Mouse (Mus musculus) stomach, postnatal 0 days (tissue): ENCODE results near the gene Sumf1. TPM values are rescaled to one million over a fixed set of nuclear protein-coding genes. Genes with fewer than 3 reads are reported as not detected.

Experiments used
- ATAC-seq: fragments of 200-750 bp; cut with Nextera tagmentation; 2 replicates; pipeline ENCODE4 v1.8.0; 2017; ENCODE audit not compliant: low FRiP score, low TSS enrichment
- DNase-seq: peaks from one replicate; pipeline ENCODE4 v3.0.0-alpha.2; 2016; ENCODE audit warnings: low spot score
- H3K27ac ChIP-seq: fragments of 300-500 bp; sonication (generic); replicated peaks from 2 replicates; pipeline ENCODE4 v1.5.1; 2014; ENCODE audit warnings: mild to moderate bottlenecking, control low read depth
- H3K27me3 ChIP-seq: fragments of 300-500 bp; sonication (generic); 2 replicates; pipeline ENCODE4 v1.6.1; 2014; ENCODE audit warnings: low read length; ENCODE audit not compliant: control insufficient read depth, insufficient read depth
- H3K36me3 ChIP-seq: fragments of 300-500 bp; sonication (generic); 2 replicates; pipeline ENCODE4 v1.6.1; 2014; ENCODE audit warnings: low read length, mixed read lengths; ENCODE audit not compliant: control insufficient read depth, insufficient read depth
- H3K4me1 ChIP-seq: fragments of 300-500 bp; sonication (generic); replicated peaks from 2 replicates; pipeline ENCODE4 v1.6.1; 2014; ENCODE audit warnings: antibody characterized with exemption; ENCODE audit not compliant: control insufficient read depth, insufficient read depth
- H3K4me2 ChIP-seq: fragments of 300-500 bp; sonication (generic); replicated peaks from 2 replicates; pipeline ENCODE4 v1.6.1; 2014; ENCODE audit warnings: low read depth, mild to moderate bottlenecking, control low read depth, moderate library complexity
- H3K4me3 ChIP-seq: fragments of 300-500 bp; sonication (generic); 2 replicates; pipeline ENCODE4 v1.5.1; 2014; ENCODE audit warnings: low read depth, low read length, control low read depth
- H3K9ac ChIP-seq: fragments of 300-500 bp; sonication (generic); 2 replicates; pipeline ENCODE4 v1.6.1; 2014; ENCODE audit warnings: mild to moderate bottlenecking, low read length, control low read depth, mixed read lengths
- H3K9me3 ChIP-seq: fragments of 300-500 bp; sonication (generic); 2 replicates; pipeline ENCODE4 v1.6.1; 2016; ENCODE audit warnings: low read length; ENCODE audit not compliant: control insufficient read depth
- CTCF ChIP-seq: IDR thresholded peaks from 2 replicates; pipeline ENCODE4 v1.5.1; 2016; ENCODE audit warnings: antibody characterized with exemption, low read depth, mild to moderate bottlenecking, moderate library complexity
- EP300 ChIP-seq: optimal IDR thresholded peaks from 2 replicates; pipeline ENCODE3; 2016; ENCODE audit warnings: antibody characterized with exemption
- WGBS: fragments of 180-500 bp; shearing (Covaris S2); extraction: QIAGEN DNeasy Blood & Tissue Kit; methylation state at CpG from one replicate; pipeline ENCODE4 v1.1.7; 2014; 5-methylcytosine and 5-hydroxymethylcytosine counted together
- polyA plus RNA-seq: library from polyadenylated mRNA; unstranded; fragments of >200 nt; fragmentation: Nextera tagmentation; extraction: Ambion mirVana; gene quantifications from 2 replicates; pipeline ENCODE4 v1.2.1, GENCODE M21; 2015

Gene Sumf1
- polyA plus RNA-seq, 1 experiment from 2014 or later = 20.0 TPM

DNA sequence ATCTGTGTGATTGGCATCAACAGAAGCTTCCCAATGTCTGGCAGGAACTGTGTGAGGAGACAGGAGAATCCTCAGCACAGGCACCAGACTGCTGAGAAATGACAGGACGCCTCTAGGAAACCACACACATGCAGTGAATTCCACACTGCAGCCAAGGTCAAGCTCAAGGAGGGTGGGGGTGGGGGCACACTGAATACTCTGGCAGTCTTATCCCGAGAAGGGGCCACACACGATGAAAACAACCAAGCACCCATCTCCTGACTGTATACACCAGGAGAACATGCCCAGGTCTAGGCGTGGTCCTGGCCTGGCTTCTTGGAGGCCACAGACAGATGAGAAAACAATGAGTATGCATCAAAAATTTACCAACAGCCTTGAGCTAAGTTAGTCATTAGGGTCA, 75.0 kb downstream of the Sumf1 start:
- TF ChIP-seq EP300 (no peak), CTCF (no peak)
- H3K4me1 ChIP-seq = no peaks in the 10 kb centered on the region
- H3K9ac ChIP-seq = no peak overlapping the region
- ATAC-seq = no peak
- H3K9me3 ChIP-seq = no peaks in the 10 kb centered on the region
- H3K27me3 ChIP-seq = no peaks in the 10 kb centered on the region
- no peak for DNase-seq
- no peak overlapping the region for H3K4me2 ChIP-seq
- WGBS = 58% methylated on average over 4 of the region's 4 CpGs
- H3K36me3 ChIP-seq = no peaks in the 10 kb centered on the region
- H3K4me3 ChIP-seq = no peak overlapping the region
- H3K27ac ChIP-seq = no peak overlapping the region

- no peak for ATAC-seq
These were observed 78.0 kb downstream of the Sumf1 start for GRCm38 (mm10) chr6:108107376-108107775.

GRCm38 (mm10) chr6:108101936-108102830, 83.2 kb downstream of the Sumf1 start:
- DNase-seq = no peak
- Histone ChIP-seq H3K9me3 (no peaks in the 10 kb centered on the region), H3K4me2 (no peak overlapping the region), H3K36me3 (no peaks in the 10 kb centered on the region), H3K27me3 (no peaks in the 10 kb centered on the region), H3K4me1 (no peaks in the 10 kb centered on the region), H3K27ac (no peak overlapping the region), H3K4me3 (no peak overlapping the region), H3K9ac (no peak overlapping the region)
- TF ChIP-seq EP300 (no peak), CTCF (no peak)
- ATAC-seq = no peak
- 84% methylated on average over 10 of the region's 10 CpGs for WGBS

More at GRCm38 (mm10) chr6:108107376-108107775, 78.0 kb downstream of the Sumf1 start:
- TF ChIP-seq CTCF = no peak
- no peak for TF ChIP-seq EP300
- H3K4me3 ChIP-seq = no peak overlapping the region
- H3K36me3 ChIP-seq = no peaks in the 10 kb centered on the region
- no peak overlapping the region for H3K27ac ChIP-seq
- no peak overlapping the region for H3K4me2 ChIP-seq
- H3K9me3 ChIP-seq = no peaks in the 10 kb centered on the region
- no peak for DNase-seq
- no peaks in the 10 kb centered on the region for H3K4me1 ChIP-seq
- H3K27me3 ChIP-seq = no peaks in the 10 kb centered on the region
- H3K9ac ChIP-seq = no peak overlapping the region

DNA sequence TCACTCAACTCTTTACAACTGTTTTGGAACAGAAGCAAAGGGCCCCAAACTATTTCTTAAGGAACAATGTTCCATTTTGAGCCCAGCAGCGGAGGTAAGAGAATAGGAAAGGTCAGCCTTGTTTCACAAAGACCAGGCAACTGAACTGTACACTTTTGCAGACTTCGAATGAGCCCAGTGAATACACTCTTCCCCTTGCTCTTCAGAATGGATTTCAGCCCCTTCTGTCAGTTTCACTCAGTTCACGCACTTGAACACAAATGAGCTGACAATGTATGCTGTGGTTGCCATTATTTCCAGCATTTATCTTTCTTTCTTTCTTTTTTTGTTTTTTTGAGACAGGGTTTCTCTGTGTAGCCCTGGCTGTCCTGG, 86.5 kb downstream of the Sumf1 start:
- H3K4me1 ChIP-seq = no peaks in the 10 kb centered on the region
- WGBS = 74% methylated on average over 3 of the region's 3 CpGs
- no peak overlapping the region for H3K4me2 ChIP-seq
- no peaks in the 10 kb centered on the region for H3K9me3 ChIP-seq
- DNase-seq (no peak), ATAC-seq (no peak)
- H3K27me3 ChIP-seq = no peaks in the 10 kb centered on the region
- no peak overlapping the region for H3K27ac ChIP-seq
- no peaks in the 10 kb centered on the region for H3K36me3 ChIP-seq
- TF ChIP-seq EP300 (no peak), CTCF (no peak)
- no peak overlapping the region for H3K9ac ChIP-seq
- no peak overlapping the region for H3K4me3 ChIP-seq

- H3K36me3 ChIP-seq = no peaks in the 10 kb centered on the region
- TF ChIP-seq EP300 = no peak
- peak; percentile 88 for TF ChIP-seq CTCF
- no peaks in the 10 kb centered on the region for H3K4me1 ChIP-seq
- H3K4me3 ChIP-seq = no peak overlapping the region
- H3K27me3 ChIP-seq = no peaks in the 10 kb centered on the region
- DNase-seq = peak; percentile 61
- H3K4me2 ChIP-seq = no peak overlapping the region
- H3K27ac ChIP-seq = no peak overlapping the region
- no peak overlapping the region for H3K9ac ChIP-seq
- WGBS = 20% methylated on average over 9 of the region's 9 CpGs
- H3K9me3 ChIP-seq = no peaks in the 10 kb centered on the region
- ATAC-seq = peak; percentile 76; the same call in 1 of the 2 replicates
These were observed 87.1 kb downstream of the Sumf1 start for GRCm38 (mm10) chr6:108098171-108098845.

GRCm38 (mm10) chr6:108095445-108095844, 89.9 kb downstream of the Sumf1 start:
- 83% methylated on average over 5 of the region's 5 CpGs for WGBS
- DNase-seq (no peak), ATAC-seq (no peak)
- H3K4me1 ChIP-seq = no peaks in the 10 kb centered on the region
- no peak overlapping the region for H3K27ac ChIP-seq
- H3K4me3 ChIP-seq = no peak overlapping the region
- no peaks in the 10 kb centered on the region for H3K36me3 ChIP-seq
- no peak overlapping the region for H3K9ac ChIP-seq
- H3K9me3 ChIP-seq = no peaks in the 10 kb centered on the region
- TF ChIP-seq EP300 = no peak
- TF ChIP-seq CTCF = no peak
- no peaks in the 10 kb centered on the region for H3K27me3 ChIP-seq
- no peak overlapping the region for H3K4me2 ChIP-seq
